Mouse (Mus musculus) bone marrow macrophage, adult 2 months (primary cell): ENCODE measurements around the gene Fez2. TPM values are rescaled to one million over a fixed set of nuclear protein-coding genes. Genes with fewer than 3 reads are reported as not detected.

Experiments used
- H3K27ac ChIP-seq: 2 replicates; pipeline ENCODE4 v1.5.1; 2012; ENCODE audit warnings: low read depth, low read length; ENCODE audit not compliant: insufficient read depth
- H3K4me1 ChIP-seq: 2 replicates; pipeline ENCODE4 v1.6.1; 2012; ENCODE audit warnings: low read length; ENCODE audit not compliant: control insufficient read depth, insufficient read depth
- H3K4me3 ChIP-seq: 2 replicates; pipeline ENCODE4 v1.5.1; 2012; ENCODE audit warnings: mild to moderate bottlenecking, low read length, moderate library complexity; ENCODE audit not compliant: insufficient read depth
- CTCF ChIP-seq: IDR thresholded peaks from 2 replicates; pipeline ENCODE4 v1.5.1; 2012; ENCODE audit warnings: low read depth, mild to moderate bottlenecking, low read length, moderate library complexity
- POLR2A ChIP-seq: IDR thresholded peaks from 2 replicates; pipeline ENCODE4 v1.6.1; 2012; ENCODE audit warnings: mild to moderate bottlenecking, low read depth, low read length, borderline replicate concordance
- polyA plus RNA-seq: library from polyadenylated mRNA; stranded (reverse); fragments of >200 nt; gene quantifications from 2 replicates; pipeline ENCODE4 v1.2.4, GENCODE M21; 2012; ENCODE audit not compliant: missing spikeins, insufficient read depth, insufficient read length

Fez2 gene
- polyA plus RNA-seq, 1 experiment, result 49.2 TPM

- TF ChIP-seq CTCF (no peak), POLR2A (no peak)
- Histone ChIP-seq H3K27ac (0 out of 2 replicates have a peak overlapping the region, but pooled peaks have one; percentile 7), H3K4me3 (no peak overlapping the region), H3K4me1 (peaks cover 18% of the 10 kb centered on the region)
Measured at GRCm38 (mm10) chr17:78401311-78401710, 16.6 kb downstream of the Fez2 start.

GRCm38 (mm10) chr17:78400130-78400840 is 17.7 kb downstream of the Fez2 start:
- peaks cover 18% of the 10 kb centered on the region for H3K4me1 ChIP-seq
- TF ChIP-seq CTCF (no peak), POLR2A (no peak)
- H3K4me3 ChIP-seq, result no peak overlapping the region
- H3K27ac ChIP-seq, result peak overlapping the region; percentile 76

- no peak for TF ChIP-seq POLR2A
- no peak for TF ChIP-seq CTCF
- Histone ChIP-seq H3K27ac (no peak overlapping the region), H3K4me1 (peaks cover 4% of the 10 kb centered on the region; the same call in 1 of the 2 replicates), H3K4me3 (no peak overlapping the region)
Measured at GRCm38 (mm10) chr17:78392401-78393087, 25.4 kb downstream of the Fez2 start.

- H3K27ac ChIP-seq, result no peak overlapping the region
- no peak overlapping the region for H3K4me3 ChIP-seq
- H3K4me1 ChIP-seq, result peaks cover 7% of the 10 kb centered on the region; the same call in 1 of the 2 replicates
- TF ChIP-seq CTCF, result no peak
- no peak for TF ChIP-seq POLR2A
Measured at GRCm38 (mm10) chr17:78389573-78389972, 28.4 kb downstream of the Fez2 start.

GRCm38 (mm10) chr17:78388101-78388847 is 29.7 kb downstream of the Fez2 start:
- Histone ChIP-seq H3K27ac (no peak overlapping the region), H3K4me1 (peaks cover 7% of the 10 kb centered on the region; the same call in 1 of the 2 replicates), H3K4me3 (no peak overlapping the region)
- TF ChIP-seq CTCF (no peak), POLR2A (no peak)

DNA sequence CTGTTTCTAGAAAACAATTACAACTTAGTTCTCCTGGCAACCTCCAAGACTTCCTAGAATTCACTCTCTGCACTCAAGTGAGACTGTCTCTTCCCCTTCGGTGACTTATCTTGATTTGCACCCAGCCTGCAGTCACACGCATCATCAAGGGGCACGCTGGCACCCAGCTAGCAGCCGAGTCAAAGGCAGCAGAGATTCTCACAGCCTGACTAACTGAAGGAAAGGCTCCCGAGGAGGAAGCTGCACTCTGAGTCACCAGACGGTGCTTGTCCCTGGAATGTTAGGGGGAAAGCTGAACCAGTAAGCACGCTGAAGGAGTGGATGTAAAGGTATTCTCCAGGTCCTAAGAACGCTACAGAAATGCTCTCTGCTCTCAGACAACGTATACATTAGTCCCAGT is 30.3 kb downstream of the Fez2 start:
- TF ChIP-seq POLR2A (no peak), CTCF (no peak)
- Histone ChIP-seq H3K4me1 (peaks cover 7% of the 10 kb centered on the region; the same call in 1 of the 2 replicates), H3K27ac (no peak overlapping the region), H3K4me3 (no peak overlapping the region)

DNA sequence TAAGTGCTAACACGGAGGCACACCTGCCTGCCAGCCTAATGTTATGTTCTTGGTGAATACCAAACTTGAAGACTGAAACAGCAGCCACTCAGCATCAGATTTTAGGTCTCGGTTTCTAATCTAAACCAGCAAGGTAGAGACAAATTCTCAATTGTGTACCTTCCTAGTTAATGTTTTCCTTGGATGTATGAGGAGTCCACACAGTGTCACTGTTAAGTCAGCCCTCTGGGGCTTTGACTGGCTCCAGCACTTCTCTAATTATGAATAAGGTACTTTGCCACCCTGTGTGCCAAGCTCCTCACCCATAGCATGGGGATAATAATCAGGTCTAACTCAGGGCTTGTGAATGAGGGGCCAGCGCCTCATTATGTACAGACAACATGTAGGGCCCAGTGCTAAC is 35.6 kb downstream of the Fez2 start:
- TF ChIP-seq CTCF (no peak), POLR2A (no peak)
- H3K27ac ChIP-seq, result no peak overlapping the region
- H3K4me1 ChIP-seq, result peaks cover 1% of the 10 kb centered on the region; the same call in 1 of the 2 replicates
- no peak overlapping the region for H3K4me3 ChIP-seq

DNA sequence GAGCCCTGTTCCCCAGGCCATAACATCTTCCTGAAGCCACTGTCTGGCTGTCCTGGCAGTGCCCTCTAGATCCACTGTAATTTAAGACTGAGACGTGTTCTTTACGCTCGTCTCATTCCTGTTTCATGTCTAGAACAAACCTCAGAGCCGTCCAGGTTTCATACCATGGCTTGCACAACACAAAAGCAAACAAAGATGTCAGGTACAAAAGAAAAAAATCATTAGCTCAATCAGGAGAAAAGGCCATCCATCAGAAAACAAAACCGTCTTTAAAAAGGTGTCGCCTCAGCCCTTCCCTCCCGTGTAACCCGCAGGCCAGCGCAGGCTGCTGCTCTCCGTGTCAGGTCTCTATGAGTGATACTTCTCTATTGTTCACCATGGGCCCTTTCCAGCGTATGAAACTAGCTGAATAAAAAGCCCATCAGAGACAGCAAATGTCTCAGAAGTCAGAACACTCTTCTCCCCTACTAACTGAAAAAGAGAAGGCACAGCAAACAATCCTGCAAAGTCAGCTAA is 38.2 kb downstream of the Fez2 start:
- Histone ChIP-seq H3K4me1 (no peaks in the 10 kb centered on the region), H3K4me3 (no peak overlapping the region), H3K27ac (no peak overlapping the region)
- TF ChIP-seq POLR2A (no peak), CTCF (no peak)

- H3K27ac ChIP-seq, result no peak overlapping the region
- H3K4me3 ChIP-seq, result no peak overlapping the region
- TF ChIP-seq POLR2A (no peak), CTCF (no peak)
- no peaks in the 10 kb centered on the region for H3K4me1 ChIP-seq
Measured at GRCm38 (mm10) chr17:78379079-78379729, 38.7 kb downstream of the Fez2 start.
